Mouse (Mus musculus) right cerebral cortex, adult 18-20 months (tissue): ENCODE measurements around the gene Arl6ip5.
A peak's percentile ranks its signal among the peaks of the same experiment; 100 is the strongest.

ENCODE experiments used
- DNase-seq: peaks from one replicate; pipeline ENCODE4 v3.0.0; 2022; ENCODE audit warnings: mixed read lengths

Gene Arl6ip5

DNA sequence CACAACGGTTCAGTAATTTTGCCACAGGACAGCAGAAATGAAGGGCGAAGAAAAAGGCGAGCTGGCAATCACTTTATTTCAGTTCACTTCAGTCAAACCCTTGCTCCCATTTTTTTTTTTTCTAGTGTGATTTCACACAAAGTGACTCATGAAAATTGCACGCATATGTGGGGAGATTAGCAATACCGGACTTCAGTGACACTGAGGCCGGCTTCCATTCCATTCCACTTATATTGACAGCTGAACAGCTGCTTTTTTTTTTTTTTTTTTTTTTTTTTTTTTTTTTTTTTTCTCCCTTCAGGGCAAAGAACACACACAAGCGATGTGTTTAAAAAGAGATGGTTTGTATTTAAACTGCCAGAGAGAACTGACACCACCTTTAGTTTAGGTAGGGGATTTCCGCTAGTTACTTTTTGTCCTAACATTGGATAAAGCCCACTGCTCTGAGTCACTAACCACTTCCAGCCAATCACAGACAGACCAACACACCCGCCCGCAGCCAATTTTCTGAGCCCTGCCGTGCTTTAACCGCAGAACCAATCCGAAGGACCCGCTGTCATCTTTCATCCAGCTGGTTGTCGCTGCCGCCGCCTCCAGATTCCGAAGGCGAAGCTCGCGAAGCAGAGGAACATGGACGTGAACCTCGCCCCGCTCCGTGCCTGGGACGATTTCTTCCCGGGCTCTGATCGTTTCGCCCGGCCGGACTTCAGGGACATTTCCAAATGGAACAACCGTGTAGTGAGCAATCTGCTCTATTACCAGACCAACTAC is at the start of gene Arl6ip5:
Gene Arl6ip5 (plus strand): TSS at position 499 of the 771 bp plus-strand sequence.
- DNase-seq: peak; percentile 93

- DNase-seq: no peak
Measured at GRCm38 (mm10) chr6:97175716-97176115, 34.8 kb upstream of the Arl6ip5 start.

GRCm38 (mm10) chr6:97178491-97179366 is 31.8 kb upstream of the Arl6ip5 start, which contains the start of gene Tmf1:
Gene Tmf1, minus strand, starts transcription at chr6:97179122.
- DNase-seq: peak; percentile 97

GRCm38 (mm10) chr6:97179367-97179828 is 31.1 kb upstream of the Arl6ip5 start:
- DNase-seq: no peak

DNA sequence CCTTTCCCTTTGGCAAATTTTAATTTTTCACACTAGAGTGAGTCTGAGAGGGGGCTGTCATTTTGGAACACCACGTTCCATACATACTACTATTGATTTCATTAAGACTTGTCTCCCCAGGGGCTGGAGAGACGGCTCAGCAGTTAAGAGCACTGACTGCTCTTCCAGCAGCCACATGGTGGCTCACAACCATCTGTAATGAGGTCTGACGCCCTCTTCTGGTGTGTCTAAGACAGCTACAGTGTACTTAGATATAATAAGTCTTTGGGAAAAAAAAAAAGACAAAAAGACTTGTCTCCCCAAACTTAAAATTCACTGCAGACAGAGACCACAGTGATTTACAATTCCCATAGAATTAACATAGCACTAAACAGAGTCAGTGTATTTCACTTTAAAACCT is 10.1 kb upstream of the Arl6ip5 start:
- DNase-seq: no peak

- DNase-seq: no peak
Measured at GRCm38 (mm10) chr6:97202477-97202876, 8.0 kb upstream of the Arl6ip5 start.

- no peak for DNase-seq
Measured at GRCm38 (mm10) chr6:97204252-97204869, 6.1 kb upstream of the Arl6ip5 start.

DNA sequence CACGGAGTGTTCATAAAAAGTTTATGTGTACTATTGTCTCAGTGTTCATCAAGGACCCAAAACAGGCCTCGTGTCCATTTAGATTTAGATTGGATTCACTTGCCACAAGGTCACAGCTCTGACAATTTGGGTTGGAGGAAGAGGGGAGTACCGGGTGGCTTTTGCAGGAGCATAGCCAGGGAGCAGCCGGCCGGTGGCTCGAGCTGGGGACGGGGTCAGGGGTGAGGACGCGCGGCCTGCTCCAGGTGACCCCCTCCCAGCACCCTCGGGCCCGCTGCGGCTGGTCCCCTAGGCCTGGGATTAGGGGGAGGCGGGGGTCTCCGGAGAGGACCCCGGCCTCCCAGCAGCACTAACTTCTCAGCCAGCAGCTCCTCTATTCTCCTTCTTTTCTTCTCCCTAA is 5.5 kb upstream of the Arl6ip5 start:
- DNase-seq: no peak

DNA sequence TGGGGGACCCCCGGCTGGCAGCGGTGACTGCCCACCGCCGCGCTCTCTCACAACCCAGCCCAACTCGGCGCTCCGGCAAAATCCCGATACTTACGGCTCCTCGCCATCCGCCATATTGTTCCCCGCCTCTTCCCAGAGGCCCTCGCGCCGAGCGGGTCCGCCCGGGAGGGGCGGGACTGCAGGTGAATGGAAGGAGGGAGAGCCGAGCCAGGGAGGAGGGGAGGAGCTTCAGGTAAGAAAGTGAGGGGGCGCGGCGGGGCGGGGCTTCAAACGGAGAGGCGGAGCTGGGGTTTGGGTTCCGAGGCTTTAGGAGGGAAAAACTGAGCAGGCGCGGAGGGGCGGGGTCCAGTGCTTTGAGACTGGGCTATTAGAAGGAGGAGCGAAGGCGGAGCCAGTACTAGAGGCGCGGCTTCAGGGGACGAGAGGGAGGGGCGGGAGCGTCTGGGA is 5.0 kb upstream of the Arl6ip5 start, which contains the start of gene Uba3:
Gene Uba3 (minus strand): TSS at position 209 of the 447 bp plus-strand sequence.
- DNase-seq: peak; percentile 99

DNA sequence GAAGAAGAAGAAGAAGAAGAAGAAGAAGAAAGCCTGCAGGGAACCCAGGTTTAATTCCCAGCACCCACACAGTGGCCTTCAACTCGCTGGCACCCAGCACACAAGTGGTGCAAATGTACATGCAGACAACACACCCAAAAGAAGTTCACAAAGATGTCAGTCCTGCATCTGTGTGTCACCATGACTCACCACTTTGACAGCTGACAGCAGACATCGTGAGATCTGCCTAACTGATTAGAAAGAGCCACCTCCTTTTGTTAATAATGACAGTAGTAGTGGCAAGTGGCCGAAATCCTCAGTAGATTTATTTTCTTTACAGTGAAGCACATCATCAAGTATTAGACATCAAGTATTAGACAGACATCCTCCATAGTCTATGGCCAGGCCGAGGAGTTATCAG is 3.4 kb upstream of the Arl6ip5 start:
- no peak for DNase-seq

DNA sequence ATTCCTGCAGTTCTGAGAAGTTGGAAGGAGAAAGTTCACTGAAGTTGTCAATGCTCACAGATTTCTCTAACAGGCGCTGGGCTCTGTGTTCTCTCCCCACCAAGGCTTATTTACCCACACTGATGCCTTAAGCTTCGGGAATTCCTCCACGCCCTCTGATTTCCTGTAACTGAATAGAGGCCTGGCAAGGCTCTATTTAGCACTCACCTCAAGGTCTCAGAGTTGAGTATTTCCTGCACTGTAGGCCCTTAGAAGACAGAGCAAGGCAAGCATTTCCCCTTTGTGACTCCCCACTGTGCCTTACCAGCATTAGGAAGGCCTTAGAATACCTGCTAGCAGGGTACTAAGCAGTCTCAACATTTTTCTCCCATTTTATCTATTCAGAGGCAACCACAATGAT is 2.1 kb upstream of the Arl6ip5 start:
- no peak for DNase-seq

- no peak for DNase-seq
Measured at GRCm38 (mm10) chr6:97209201-97209600, 1.3 kb upstream of the Arl6ip5 start.

- no peak for DNase-seq
Measured at GRCm38 (mm10) chr6:97209751-97210150, 738 bp upstream of the Arl6ip5 start.

DNA sequence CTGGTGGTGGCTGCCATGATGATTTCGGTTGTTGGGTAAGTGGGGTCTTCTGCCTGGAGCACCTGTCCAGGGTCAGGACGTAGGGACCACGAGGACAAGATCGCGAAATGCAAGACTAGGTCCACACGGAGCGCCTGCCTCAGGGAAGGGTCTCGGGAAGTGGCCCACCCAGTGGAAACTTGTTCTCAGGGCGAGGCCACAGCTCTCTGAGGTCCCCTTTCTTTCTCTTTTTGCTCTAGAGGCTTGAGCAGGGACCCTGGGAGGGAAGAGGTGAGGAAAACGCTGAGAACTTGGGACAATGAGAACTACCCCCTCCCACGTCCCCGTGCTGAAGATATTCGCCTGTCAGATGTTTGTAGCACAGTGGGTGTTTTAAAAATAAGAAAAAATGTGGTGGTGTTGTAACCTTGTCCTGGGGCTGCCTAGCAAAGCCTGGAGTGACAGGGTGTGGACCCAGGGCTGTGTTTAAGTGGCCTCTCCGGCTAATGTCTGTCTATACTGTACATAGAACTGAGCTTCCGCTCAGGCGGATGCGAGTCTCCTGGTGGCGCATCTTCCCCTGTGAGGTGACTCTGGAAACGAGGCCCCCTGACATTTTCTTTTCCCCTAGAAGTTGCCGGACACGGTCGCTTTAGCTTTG is 593 bp downstream of the Arl6ip5 start:
- no peak for DNase-seq

GRCm38 (mm10) chr6:97211981-97212380 is 1.5 kb downstream of the Arl6ip5 start:
- peak; percentile 75 for DNase-seq

GRCm38 (mm10) chr6:97216154-97216821 is 5.8 kb downstream of the Arl6ip5 start:
- no peak for DNase-seq

GRCm38 (mm10) chr6:97220672-97221071 is 10.2 kb downstream of the Arl6ip5 start:
- DNase-seq: no peak

GRCm38 (mm10) chr6:97221205-97222025 is 10.9 kb downstream of the Arl6ip5 start:
- peak; percentile 85 for DNase-seq

GRCm38 (mm10) chr6:97222321-97222720 is 11.8 kb downstream of the Arl6ip5 start:
- DNase-seq: no peak

DNA sequence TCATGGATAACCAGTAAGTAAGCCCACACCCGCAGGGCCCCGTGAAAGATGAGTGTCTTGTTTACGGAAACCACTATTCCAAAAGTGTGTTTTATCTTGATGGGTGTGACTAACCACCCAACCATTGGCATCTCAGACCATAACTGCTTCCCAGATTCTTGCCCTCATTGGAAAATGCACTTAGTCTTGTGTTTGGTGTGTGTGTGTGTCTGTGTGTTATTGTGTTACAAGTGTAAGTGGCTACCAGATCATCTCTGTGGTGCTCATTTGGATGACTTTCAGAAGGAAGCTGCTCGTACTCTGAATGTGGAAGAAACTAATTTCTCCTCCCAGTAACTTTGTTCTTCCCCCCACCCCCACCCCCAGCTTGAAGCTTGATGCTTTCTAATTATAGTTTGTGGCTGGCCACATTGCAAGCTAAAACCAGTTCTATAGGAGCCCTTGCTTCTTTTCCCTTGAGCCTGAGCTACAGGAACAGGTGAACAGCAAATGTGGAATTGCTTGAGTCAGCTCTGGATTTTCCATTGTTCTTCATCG is 12.5 kb downstream of the Arl6ip5 start:
- DNase-seq: no peak

DNA sequence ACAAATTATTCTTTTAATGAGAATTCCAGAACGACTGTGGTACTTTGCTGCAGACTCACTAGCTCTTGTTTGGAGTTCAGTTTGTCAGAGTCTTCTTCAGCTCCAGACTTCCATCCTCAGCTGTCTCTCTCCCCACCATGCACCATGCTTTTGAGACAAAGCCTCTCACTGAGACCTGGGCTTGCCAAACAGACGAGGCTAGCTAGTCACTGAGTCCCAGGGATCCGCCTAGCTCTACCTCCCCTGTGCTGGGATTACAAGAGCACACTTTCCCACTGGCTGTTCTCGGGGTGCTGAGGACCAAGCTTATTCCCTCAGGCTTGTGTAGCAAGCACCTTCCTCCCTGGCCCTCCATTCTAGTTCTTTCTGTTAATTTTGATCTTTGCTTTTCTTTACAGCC is 13.1 kb downstream of the Arl6ip5 start:
- DNase-seq: no peak
